Mouse (Mus musculus) CD4-positive helper T cell, adult 2 months (primary cell): ENCODE data around the gene Slc25a44.
"Not testable (repeated sequence)": the region's sequence is repeated elsewhere in the genome, so short reads cannot be mapped to it uniquely, and the experiment has no call there.

ENCODE experiments used
- DNase-seq: peaks from one replicate; pipeline ENCODE4 v3.0.0-alpha.2; 2012; ENCODE audit warnings: low read depth, missing footprints, low spot score

Slc25a44 gene

GRCm38 (mm10) chr3:88450379-88451131, 25.6 kb upstream of the Slc25a44 start:
- no peak for DNase-seq

DNA sequence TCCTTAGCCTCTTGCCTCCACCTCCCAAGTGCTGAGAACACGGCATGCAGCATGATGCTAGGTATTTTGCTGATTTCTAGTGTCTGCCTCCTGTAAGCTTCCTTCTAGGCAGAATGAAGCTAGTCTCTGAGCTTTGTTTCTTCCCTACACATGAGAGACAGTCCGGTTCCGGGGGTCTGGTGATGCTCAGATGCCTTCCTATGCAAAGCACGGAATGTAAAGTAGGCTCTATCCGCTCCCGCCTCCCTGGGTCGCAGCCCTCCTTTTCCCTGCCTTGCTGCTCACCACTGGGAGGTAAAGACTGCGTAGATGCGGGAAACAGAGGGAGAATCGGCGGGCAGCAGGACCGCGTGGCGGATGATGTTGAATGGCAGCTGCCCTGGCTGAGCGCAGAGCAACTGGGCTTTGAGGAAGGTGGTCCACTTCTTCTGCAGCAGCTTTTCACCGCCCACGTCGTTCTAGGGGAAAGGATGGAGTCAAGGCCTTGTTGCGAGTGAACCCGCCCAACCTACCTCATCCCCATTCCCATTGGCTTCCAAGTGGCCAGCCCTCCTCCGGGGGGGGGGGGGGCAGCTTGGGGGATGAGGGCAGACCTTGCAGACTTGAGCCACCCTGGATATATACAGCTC, 24.6 kb upstream of the Slc25a44 start:
- DNase-seq: no peak

GRCm38 (mm10) chr3:88448443-88448842, 23.5 kb upstream of the Slc25a44 start:
- no peak for DNase-seq

DNA sequence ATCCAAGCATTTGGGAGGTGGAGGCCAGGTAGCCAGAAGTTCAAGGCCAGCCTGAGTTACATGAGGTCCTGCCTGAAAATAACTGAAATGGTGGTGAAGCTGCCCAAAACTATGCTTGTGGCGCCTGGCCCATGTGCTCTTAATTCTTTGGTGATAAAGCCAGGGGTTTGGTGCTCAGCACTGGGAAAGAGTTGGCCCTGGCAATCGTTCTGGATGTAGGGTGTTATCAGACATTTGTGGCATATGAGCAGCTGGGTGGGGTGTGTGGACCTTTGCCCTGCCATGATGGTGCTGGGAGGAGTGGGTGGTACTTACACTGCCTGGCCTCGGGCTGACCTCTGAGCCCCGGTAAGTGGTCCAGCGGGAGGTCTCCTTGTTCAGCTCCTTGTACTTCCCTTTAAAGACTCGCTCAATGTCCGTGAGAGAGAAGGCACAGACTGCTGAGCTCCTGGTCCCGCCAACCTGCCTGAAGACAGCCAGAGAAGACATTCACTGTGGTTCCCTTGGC, 22.8 kb upstream of the Slc25a44 start:
- no peak for DNase-seq

- DNase-seq: no peak
These were observed 21.7 kb upstream of the Slc25a44 start for GRCm38 (mm10) chr3:88446471-88447123.

DNA sequence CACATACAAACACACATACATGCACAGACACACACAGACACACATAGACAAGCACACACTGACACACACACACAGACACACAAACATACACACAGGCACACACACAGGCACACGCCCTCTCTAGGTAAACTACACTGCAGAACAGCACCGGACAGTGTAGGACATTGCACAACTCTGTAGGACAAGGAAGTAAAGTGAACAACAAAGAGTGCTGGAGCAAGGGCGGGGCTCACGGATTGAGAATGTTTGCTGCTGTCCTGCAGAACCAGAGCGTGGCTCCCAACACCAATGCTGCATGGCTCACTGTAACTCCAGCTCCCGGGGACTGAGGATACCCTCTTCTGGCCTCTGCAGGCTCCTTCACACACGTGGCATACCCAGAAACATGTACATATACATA, 17.9 kb upstream of the Slc25a44 start:
- no peak for DNase-seq

- DNase-seq: no peak
These were observed 17.5 kb upstream of the Slc25a44 start for GRCm38 (mm10) chr3:88442488-88442887.

DNA sequence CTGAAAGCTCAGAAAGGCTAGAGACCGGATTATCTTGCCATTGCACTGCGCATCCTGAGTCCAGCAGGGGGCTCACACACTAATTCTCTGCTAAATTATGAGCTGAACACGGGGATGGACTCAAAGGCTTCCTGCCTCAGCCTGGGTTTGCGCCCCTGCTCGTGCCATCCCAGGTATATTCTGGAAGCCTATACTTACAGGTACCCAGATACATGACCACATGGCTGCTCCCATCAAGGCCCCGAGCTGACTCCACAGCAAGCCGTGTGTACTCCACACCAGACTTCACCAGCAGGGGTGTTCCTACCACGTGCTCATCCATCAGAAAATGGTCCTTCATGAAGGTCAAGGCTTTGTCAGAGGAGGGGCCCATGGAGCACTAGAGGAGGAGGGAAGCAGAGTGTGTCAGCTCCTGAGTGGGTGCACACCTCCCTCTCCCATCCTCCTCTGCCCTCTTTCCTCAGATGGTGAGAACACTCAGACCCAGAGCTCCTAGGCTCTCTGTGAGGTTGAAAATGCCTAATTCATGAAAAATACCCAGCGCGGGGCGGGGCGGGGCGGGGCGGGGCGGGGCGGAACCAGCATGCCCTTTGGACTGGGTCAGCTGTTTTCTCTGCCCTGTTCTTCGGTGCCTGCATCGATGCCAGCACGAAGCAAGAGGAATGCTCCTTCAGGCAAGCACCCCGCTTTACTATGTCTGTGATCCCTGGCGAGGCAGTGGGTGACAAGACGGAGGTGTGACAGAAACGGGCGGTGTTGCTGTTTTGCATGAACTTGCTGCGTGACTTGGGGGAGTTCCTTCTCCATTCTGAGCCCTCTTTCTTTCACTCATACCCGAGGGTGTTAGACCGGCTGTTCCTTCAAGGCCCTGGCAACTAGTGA, 15.8 kb upstream of the Slc25a44 start:
- DNase-seq: peak; percentile 60

GRCm38 (mm10) chr3:88439582-88439981, 14.6 kb upstream of the Slc25a44 start:
- no peak for DNase-seq

- no peak for DNase-seq
These were observed 12.5 kb upstream of the Slc25a44 start for GRCm38 (mm10) chr3:88437454-88437853.

DNA sequence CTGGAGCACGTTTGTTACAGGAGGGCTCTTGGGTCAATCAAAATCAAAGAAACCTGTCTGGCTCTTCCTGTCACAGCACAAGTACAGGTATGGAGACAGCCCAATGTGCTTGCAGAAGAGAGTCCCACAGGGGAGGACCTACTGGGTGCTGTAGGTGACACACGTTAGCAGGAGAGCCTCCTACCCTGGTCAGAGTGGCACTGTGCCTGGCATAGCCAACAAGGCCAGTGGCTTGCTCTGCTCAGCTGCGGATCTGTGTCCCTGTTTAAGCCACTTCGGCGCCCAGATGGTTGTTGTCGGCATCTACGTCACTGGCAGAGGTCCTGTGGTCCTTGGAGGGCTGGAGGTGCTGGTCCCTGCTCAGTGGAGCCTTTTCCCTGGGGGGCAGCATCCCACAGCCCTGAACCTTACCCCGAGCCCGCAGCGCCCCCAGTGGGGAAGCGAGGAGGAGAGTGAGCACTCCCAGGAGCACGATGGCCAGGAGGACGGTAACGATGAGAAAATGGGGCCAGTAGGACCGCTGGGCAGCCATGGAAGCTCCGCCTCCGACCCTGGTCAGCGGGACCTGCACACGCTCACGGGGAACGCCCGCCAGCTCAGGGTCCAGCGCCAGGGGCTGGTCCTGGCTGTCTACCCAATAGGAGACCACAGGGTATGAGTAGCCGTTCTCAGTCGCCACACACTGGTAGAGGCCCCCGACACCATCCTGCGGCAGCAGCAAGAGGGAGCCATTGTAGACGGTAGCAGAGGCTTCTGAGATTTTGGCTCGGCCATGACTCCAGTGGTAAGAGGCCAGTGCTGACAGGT, 11.7 kb upstream of the Slc25a44 start:
- no peak for DNase-seq

- no peak for DNase-seq
These were observed 10.6 kb upstream of the Slc25a44 start for GRCm38 (mm10) chr3:88435515-88435914.

DNA sequence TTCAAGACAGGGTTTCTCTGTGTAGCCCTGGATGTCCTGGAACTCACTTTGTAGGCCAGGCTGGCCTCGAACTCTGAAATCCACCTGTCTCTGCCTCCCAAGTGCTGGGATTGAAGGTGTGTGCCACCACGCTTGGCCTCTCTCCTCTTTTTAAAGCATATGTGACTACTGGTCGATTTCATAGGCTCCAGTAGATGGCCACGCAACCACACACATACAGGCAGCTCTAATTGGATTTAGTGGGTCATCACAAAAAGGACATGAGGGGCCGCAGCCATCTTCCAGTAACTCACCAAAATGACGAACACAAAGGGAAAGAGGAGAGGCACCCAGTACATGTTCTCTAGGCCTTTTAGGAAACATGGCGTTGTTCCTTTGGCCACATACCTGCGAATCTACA, 3.7 kb upstream of the Slc25a44 start:
- not testable (repeated sequence) for DNase-seq

GRCm38 (mm10) chr3:88427342-88427905, 2.5 kb upstream of the Slc25a44 start:
- DNase-seq: no peak

GRCm38 (mm10) chr3:88425708-88426420, 925 bp upstream of the Slc25a44 start:
- no peak for DNase-seq

- DNase-seq: no peak
These were observed 371 bp upstream of the Slc25a44 start for GRCm38 (mm10) chr3:88425330-88425689.

GRCm38 (mm10) chr3:88422020-88422720, 2.8 kb downstream of the Slc25a44 start:
- no peak for DNase-seq

GRCm38 (mm10) chr3:88420771-88421170, 4.2 kb downstream of the Slc25a44 start:
- no peak for DNase-seq

GRCm38 (mm10) chr3:88418016-88418415, 6.9 kb downstream of the Slc25a44 start:
- no peak for DNase-seq
